Mouse (Mus musculus) right cerebral cortex, postnatal 4 days (tissue): Measurements from ENCODE around the gene Defb29.

Source experiments
- DNase-seq: peaks from one replicate; pipeline ENCODE4 v3.0.0-alpha.2; 2022

Defb29 gene

DNA sequence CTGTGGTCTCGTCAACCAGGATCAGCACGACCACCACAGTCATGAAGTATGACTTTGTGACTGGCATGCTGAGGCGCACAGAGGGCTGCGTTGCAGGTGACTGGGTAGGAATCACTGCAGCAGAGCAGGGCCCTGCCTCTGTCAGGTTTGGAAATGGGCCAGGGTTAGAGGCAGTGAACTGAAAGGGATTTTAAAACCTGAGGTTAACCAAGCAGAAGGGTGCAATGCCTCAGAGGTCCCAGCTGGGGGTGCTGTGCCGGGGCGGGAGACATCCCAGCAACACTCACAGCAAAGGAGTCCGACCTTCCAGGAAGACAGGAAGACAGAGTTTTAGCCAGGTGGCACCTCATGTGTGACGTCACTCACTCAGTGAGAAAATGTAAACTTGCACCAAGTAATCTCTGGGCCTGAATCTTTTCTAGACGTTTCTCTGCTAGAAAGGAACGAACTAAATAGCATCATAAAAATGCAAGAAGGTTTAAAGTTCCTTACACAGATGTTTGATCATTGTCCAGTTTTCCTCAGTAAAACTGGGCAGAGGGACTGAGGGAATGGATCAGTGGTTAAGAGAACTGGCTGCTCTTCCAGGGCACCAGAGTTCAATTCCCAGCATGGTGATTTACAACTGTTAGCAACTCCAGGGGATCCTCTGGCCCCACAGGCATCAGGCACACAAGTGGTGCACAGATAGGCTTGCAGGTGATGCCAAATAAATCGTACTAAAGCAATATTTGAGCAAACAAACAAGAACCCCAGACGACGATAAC lies at the start of gene Defb29:
TSS of gene Defb29 (minus strand) at position 155 of the 767 bp plus-strand sequence.
- no peak for DNase-seq

DNA sequence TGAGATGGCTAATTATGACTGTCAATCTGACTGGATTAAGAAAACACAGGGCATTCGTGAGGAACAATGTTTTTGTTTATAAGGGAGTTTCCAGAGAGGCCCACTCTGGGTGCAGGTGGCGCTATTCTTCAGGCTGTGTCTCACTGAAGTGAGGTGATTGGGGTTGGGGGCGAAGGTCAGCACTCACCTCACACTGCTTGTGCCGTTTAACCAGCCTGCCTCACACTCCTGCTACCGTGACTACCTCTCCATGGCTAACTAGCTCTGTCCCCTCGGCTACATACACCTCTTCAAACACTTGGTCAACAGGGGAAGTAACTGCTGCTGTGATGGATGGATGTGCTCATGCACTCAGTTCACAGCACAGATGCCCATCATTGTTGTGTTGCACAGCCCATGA lies 49.1 kb upstream of the Defb29 start:
- DNase-seq, result no peak

DNA sequence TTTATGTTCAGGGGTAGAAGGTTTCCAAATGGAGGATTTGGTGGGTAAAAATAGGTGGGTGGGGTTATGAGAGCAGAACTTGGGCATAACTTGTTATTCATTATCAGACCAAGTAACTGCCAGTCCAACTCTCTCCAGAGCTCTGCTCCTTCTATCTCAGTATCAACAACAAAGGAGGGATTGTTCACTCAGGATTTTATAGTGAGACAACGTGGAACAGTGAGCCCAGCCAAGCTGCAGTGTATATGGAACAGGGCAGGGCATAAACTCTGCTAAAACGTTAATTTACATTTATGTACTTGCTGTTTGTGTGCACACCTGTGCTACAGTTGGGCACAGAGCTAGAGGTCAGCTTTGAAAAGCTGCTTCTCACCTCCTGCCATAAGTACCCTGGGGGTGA lies 48.6 kb upstream of the Defb29 start:
- DNase-seq, result no peak

DNA sequence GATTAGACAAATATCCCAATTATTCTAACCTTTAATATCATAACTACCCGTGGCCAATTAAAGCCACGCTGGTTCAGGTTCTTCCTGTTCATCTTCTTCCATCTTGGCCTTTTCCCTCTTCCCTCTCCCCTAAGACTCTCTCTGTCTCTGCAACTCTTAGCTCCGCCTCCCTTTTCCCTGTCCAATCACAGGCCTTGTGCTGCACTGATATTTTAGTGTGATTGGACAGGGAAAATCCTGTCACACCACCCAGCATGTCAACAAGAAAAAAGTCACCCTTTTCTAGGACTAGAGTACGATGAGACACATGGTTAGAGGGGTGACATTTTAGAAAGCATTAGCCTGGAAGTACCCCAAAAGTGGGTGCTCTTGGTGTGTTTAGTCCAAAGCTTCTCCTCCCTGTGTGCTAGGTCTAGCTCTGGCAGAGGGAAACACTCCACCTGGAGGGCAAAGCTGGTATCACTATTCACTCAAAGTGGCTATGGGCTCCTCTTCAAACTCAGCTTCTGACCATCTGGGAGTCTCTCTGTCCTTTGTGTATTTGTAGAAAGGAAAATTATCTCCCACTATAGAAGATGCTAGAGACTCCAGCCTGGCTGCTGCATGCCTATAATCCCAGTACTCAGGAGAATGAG lies 47.1 kb upstream of the Defb29 start:
- no peak for DNase-seq

DNA sequence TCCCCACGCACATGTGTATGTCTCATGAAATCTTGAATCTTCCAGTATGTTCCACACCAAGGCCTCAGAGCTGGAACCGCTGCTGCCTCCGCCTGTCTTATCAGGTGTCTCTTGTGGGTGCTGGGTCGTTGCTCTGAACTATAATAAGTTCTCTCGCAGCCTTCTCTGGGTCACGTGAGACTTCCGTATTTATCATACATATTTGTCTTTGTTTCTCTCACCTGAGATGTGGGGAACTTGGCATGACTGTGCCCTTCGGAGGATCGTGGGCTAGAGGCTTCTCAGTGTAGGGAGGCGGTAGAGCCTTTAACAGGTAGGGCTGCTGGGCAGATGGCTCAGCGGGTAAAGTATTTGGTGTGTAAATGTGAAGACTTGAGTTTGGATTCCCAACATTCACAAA lies 40.7 kb upstream of the Defb29 start:
- no peak for DNase-seq

DNA sequence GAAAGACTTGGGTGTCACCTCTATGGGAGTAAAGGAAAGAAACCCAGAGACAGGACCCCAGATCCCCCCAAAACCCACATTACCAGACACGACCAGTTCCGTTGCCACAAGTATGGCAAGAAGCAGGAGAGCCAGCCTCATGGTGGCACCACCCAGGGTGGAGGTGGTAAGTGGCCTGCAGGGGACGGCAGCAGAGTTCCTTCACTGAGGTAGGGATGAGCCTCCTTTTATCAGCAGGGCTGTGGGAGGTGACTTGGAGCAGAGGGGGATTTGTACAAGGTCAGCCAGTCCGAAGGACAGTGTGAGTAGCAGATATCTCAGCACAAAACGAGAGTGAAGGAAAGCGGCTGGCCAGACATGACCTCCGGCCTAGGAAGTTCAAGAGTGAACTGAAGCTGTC lies 40.2 kb upstream of the Defb29 start, which contains the start of gene Defb19:
TSS of gene Defb19 (minus strand) at position 206 of the 400 bp plus-strand sequence.
- DNase-seq, result no peak

DNA sequence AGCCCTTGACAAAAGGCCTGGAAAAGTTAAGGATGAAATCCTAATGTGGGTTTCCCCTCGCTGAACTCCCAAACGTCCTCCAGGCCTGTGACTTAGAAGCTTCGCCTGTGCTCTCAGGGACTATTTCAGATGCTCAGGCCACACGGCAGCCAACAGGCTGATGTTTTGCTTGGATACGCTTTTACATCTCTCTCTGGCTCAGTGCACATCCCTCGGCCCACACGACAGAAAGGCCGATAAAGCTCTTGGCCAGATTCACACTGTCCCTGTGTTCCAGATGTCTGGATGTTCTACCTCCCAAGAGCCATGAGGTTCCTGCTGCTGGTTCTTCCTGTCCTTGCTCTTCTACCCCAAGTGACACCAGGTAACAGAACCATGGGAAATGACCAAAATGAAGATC lies 33.6 kb upstream of the Defb29 start:
- no peak for DNase-seq

DNA sequence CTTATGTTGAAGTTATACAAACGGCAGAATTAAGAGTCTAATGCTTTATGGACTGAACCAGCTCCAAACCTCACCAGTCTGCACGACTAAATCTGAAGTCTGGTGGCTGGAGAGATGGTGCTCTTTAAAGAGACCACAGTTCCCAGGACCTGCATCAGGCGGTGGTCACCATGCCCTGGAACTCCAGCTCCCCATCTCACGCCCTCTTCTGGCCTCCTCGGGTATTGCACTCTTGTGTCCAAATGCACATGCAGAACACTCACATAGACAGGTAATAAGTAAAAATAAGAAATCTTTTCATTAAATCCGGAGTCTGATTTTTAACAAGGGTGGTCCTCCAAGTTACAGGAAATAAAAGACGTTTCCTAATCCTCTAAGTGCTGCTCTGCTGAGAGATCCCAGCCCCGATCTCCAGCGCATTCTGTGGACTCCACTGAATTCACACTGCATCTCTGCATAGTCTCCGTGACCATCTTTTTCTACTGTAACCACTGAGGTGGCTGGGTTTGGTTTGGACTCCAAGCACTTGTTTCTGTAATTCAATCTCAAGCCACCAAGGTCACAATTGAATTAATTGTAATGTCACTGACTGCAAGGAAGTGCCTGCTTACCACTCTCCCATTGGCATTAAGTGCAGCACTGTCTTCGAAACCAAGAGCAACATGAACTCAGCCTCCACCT lies 32.4 kb upstream of the Defb29 start, which contains the start of gene Defb21:
TSS of gene Defb21 (plus strand) at position 631 of the 681 bp plus-strand sequence.
- DNase-seq, result peak; percentile 24

DNA sequence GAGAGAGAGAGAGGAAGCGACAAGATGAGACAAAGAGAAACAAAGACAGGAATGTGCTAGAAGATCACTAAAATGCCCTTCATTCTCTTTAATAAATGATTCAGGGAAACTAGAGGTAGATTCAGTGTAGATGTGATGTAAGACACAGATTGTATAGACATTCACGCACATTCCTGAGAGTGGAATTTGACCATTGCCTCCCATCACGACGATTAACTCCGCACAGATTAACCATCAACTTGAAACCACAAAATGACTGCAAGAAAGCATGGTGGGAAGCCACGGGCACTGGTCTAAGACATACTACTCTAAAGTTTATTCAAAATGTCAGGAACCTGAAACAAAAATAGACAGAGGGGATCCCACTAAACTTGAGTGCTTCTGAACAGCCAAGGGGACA lies 30.4 kb upstream of the Defb29 start:
- DNase-seq, result no peak

DNA sequence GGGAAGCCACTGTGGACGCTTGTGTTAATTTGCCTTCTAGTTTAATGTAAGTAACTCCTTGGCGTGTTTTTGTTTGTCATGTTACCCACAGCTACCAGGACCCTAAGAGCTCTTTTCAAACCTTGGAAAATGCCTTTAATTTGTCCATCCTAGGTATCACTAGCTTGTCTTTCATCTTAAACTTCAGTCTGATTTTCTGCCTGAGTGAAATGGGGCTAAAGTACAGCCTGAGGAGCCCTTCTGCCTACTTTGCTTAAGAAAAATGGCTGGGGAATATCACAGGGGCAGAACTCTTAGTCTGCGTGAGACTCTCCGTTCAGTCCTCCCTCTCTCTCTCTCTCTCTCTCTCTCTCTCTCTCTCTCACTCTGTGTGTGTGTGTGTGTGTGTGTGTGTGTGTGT lies 30.0 kb upstream of the Defb29 start:
- no peak for DNase-seq

DNA sequence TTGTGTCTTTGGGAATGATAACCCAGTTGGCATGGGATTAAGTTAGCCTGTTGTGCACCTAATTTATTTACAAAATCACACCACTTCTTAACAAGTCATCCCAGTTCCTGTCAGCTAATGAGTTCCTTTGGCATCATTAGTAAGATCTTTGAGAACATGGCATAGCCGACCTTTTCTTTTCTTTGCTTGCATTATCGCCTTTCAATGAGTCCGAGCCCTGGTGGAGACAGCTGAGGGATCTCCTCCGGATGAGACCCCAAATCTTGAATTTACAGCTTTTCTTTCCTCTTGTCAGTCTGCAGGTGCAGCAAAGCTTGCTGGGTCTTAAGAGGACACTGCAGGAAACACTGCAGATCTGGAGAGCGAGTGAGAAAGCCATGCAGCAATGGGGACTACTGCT lies 29.1 kb upstream of the Defb29 start, which contains the start of gene Gm17416:
TSS of gene Gm17416 (plus strand) at position 301 of the 400 bp plus-strand sequence.
- DNase-seq, result no peak

DNA sequence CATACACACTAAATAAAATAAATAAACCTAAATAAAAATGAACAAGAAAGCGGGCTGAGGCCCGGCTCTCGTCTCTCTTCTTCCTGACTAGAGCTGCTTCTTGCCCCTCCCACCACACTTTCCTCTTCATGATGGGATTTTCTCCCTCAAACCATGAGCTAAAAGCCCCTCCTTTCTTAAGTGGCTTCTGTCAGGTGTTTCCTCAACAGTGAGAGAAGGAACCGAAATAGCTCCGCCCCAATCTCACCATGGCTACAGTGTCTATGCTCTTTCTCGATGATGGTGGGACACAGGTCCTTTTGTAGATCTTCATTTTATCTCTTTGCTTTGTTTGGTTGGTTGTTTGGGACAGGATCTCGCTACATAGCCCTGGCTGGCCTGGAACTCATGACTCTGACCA lies 16.8 kb upstream of the Defb29 start:
- DNase-seq, result no peak

DNA sequence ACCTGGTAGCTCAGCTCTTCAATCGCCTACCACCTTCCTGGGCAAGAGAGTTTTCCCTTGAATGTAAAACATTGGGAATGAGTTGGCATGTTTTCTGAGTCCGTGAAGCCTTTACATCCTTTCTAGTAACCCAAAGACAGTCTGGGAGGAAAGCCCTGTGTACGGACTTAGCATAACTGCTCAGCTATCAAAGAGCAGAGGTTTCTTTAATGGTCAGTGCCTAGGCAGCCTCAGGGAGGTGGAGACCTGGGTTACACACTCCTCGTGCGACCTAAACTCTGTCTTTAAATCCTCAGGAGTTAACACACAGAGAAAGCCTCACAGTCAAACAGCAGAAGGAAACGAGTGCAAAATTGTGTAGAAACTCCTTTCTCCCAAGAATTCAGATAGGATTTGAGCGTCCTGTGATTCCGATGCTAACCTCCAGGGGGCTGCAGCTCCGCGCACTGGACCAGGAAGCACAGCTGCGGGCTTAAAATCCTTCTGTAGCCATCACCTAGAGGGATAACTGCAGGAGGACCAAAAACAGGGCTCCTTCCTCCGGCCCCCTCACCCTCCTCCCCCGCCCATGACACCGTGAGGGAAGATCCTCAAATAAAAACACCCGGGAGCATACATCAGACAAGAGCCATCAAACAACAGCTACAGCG lies 14.0 kb upstream of the Defb29 start:
- peak; percentile 76 for DNase-seq

DNA sequence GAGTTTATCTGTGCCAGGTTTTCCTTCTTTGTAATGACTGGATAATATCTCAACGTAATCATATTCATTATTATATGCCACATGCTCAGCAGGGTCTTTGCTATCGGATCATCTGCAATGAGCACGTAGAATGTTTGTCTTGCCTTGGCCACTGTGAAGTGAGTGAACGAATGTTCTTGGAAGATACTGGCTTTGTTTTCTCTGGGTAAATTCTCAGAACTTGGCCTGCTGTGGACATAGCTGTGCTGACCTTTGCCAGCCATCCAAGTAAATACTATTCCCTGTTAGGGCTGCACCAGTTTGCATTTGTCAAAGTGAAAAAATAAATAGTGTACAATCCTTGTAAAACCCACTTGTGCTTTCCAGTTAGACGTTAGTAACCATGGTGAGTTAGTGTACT lies 8.2 kb upstream of the Defb29 start:
- no peak for DNase-seq

DNA sequence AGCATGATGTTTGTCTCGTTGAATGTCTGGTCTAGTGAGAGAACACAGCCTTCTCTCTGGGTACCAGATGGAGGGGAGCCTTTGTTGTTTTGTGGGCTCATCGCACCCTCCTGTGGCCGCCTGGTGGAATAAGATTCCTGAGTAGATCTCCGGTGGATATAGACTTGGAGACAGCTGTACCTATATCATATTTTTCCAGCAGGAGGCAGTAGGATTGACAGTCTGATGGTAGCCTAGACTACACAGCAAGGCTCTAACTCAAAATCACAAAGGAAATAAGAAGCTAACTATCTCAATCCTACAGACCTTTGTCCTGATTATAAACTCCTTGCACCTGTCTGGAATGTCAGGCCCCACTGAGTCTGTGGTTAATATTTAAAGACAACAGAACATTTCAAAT lies 4.8 kb upstream of the Defb29 start:
- DNase-seq, result peak; percentile 61

DNA sequence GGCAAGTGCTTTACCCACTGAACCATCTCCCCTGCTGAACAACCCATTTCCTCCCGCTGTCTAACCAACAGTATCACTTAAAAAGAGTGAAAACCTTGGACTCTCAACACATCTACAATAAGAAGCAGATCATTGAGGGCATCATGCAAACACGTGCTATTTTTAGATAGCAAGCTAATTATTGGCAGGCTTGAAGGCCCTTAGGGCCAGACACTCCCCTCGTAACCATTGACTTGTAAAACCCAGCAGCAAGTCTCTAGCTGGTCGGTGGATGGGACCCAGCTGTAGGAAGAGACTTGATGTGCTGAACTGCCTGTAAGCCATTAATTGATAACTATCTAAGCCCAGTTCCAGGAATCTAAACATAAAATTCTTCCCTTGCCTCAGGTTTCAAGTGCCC lies 3.6 kb upstream of the Defb29 start:
- no peak for DNase-seq

DNA sequence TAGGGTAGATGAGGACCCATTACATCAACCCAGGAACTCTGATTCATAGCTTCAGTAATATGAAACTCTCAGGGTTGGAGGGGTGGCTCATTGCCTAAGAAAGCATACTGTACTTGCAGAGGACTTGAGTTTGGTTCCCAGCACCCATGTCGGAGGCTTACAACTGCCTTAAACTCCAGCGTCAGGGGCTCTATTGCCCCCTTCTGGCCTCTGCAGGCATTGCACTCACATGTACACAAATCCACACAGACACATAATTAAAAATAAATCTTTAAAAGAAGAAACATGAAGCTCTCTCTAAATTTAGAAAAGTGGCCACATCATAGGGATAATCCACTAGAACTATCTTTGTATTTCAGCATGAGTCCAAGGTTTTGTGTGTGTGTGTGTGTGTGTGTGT lies 3.0 kb upstream of the Defb29 start:
- no peak for DNase-seq

DNA sequence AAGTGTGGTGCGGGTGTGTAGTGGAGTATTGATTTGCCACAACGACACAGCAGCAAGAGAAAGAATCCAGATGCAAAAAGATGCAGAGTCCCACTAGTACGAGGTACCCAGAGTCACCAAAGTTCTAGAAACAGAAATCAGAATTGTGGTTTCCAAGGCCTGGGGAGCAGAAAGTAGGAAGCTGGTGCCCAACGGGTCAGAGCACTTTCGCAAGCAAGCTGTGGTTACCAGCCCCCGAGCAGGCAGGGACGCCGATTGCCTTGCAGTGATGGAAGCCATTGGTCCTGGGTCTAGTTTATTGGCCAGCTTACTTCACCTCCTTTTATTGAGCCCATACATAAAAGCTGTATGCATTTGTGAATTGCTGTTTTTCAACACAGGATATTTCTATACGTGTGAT lies 2.1 kb upstream of the Defb29 start:
- DNase-seq, result no peak

DNA sequence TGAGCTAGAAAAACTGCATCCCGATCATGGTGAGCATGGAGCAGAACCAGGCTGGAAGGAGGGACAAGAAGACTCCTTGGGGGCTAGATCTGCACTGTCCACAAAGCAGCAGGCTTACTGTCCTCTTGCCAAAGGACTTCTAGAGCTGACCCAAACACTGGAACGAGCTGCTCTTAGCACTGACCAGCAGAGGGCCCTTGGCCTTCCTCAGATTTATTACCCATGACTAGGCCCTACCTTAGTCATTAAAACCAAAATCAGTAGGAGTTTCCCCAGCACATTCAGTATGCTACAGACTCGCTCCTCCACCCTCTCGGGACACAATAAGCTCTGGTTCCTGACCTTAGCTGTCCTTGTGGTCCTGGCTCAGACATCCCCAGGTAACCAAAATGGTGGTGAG lies 21.9 kb downstream of the Defb29 start, which contains the start of gene Defb28:
TSS of gene Defb28 (plus strand) at position 275 of the 400 bp plus-strand sequence.
- no peak for DNase-seq

DNA sequence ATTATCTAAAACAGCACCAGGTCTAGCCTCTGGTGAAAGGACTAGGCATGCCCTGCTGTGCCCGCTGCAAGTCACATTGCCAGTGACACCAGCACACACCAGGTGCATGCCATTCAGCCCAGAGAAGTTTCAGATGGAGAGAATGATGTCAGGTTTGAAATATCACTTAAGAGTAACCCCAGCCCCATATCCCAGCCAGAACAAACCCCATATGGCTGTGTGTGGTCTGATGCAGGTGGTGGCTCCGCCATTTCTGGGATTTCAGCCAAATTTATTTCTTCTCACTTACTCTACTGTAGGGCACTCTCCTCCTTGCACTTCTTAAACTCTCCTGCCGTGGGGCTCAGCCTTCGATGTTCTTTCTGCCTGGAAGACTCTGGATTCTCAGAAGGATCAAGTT lies 23.8 kb downstream of the Defb29 start:
- DNase-seq, result no peak

DNA sequence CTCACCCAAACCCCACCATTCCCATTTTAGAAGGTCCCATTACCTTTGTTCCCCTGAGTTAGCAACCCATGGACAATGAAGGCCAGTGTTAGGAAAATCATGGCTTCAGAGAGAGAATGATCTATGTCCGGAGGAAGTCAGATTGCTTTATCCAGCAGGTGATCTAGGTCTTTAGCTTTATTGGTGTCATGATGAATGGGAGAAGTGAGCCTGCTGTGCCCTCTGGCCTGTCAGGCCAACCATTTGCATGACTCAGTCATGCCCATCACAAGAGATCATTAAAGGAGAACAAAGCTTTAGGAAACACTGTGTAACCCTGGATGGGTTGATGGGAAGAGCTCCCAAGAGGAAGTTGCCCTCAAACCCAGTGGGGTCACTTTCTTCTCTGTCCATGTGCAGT lies 28.3 kb downstream of the Defb29 start, which contains the start of gene Defb26:
TSS of gene Defb26 (minus strand) at position 101 of the 400 bp plus-strand sequence.
- DNase-seq, result no peak

DNA sequence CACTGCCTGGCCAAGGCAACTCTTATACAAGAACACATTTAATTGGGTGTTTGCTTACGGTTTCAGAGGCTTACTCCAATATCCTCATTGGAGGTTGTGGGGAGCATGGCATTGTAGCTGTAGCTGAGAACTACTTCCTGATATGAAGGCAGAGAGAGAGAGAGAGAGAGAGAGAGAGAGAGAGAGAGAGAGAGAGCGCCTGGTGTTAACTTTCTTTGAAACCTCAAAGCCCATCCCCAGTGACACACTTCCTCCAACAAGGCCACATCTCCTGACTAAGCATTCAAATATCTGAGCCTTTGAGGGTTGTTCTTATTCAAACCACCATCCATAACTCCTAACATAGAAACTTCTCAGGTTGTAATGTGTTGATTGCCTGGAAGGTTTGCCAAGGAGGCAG lies 35.9 kb downstream of the Defb29 start:
- DNase-seq, result no peak

DNA sequence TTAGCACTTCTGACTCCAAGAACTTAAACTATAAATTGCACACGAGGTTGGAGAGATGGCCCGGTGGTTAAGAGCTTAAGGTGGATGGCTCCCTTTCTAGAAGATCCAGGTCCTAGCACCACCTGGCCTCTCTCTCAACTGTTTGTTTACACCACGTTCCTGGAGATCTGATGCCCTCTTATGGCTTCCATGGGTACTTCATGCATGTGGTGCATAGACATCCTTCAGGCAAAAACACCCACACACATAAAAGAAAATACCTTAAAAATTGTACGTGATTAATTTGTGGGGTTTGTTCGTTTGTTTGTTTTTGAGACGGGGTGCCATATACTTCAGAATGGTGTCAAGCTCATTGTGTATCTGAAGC lies 39.1 kb downstream of the Defb29 start:
- DNase-seq, result no peak
